ENCODE assay signal across 11 mouse cellular contexts in the genomic region with DNA sequence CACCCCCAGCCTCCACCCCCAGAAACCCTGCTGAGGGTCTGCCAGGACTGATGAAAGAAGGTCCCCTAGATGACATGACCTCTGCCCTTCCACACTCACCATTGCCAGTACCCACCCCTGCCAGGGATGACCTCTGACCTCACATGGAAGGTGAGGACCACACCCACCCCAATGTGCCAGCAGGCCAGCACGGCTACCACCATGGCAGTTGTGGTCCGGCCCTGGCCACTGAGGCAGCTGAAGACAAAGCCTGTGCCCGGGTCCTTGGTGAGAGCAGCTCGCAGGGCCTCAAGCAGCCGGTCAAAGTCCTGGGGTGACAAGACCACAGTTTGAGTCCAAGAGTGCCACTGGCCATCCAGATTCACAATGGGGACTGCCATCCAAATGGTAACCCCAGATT. TPM values are rescaled to one million over a fixed set of nuclear protein-coding genes. Genes with fewer than 3 reads are reported as not detected.
"Had no signal": no experiment of that assay in that cellular context is flagged by ENCODE, and none has a peak within 500 bp of the region (broad histone marks: within the 10 kb centered on the region; RNA-seq: fewer than 3 reads in every experiment).

No protein-coding gene starts in this region.

- H3K36me3 ChIP-seq: midbrain, embryonic 13.5 days had no signal

- H3K27me3 ChIP-seq: midbrain, embryonic 13.5 days; neural tube, embryonic 13.5 days; neural tube, embryonic 15.5 days had no signal

- H3K4me3 ChIP-seq: midbrain, embryonic 10.5 days; midbrain, embryonic 13.5 days; myocyte; neural tube, embryonic 13.5 days; neural tube, embryonic 15.5 days had no signal

- H3K27ac ChIP-seq: midbrain, embryonic 10.5 days; midbrain, embryonic 13.5 days; neural tube, embryonic 13.5 days; neural tube, embryonic 15.5 days had no signal

- H3K4me2 ChIP-seq: lung, embryonic 14.5 days; midbrain, embryonic 13.5 days; neural tube, embryonic 13.5 days; neural tube, embryonic 15.5 days had no signal

- H3K9ac ChIP-seq: lung, embryonic 14.5 days; midbrain, embryonic 13.5 days; neural tube, embryonic 15.5 days had no signal

- H3K9me3 ChIP-seq: midbrain, embryonic 10.5 days; midbrain, embryonic 13.5 days; neural tube, embryonic 13.5 days; neural tube, embryonic 15.5 days had no signal

RNA-seq across cellular contexts. Expression of a gene that starts 42.3 kb away (rescaled TPM):
- total RNA-seq: megakaryocyte-erythroid progenitor cell, adult 5-6 weeks had no signal

RNA-seq across cellular contexts. Expression of a gene that starts 43.4 kb away (rescaled TPM):
- polyA plus RNA-seq: lung, embryonic 14.5 days; midbrain, embryonic 10.5 days; midbrain, embryonic 13.5 days; midbrain, embryonic 16.5 days; neural tube, embryonic 11.5 days; neural tube, embryonic 13.5 days; neural tube, embryonic 15.5 days; stomach, embryonic 14.5 days; stomach, embryonic 16.5 days had no signal
